Mouse (Mus musculus): ENCODE data around the gene Iqsec1. TPM values are rescaled to one million over a fixed set of nuclear protein-coding genes. Genes with fewer than 3 reads are reported as not detected.

Iqsec1 gene
- polyA plus RNA-seq, 1 experiment from 2014 or later, result 17.4 TPM

DNA sequence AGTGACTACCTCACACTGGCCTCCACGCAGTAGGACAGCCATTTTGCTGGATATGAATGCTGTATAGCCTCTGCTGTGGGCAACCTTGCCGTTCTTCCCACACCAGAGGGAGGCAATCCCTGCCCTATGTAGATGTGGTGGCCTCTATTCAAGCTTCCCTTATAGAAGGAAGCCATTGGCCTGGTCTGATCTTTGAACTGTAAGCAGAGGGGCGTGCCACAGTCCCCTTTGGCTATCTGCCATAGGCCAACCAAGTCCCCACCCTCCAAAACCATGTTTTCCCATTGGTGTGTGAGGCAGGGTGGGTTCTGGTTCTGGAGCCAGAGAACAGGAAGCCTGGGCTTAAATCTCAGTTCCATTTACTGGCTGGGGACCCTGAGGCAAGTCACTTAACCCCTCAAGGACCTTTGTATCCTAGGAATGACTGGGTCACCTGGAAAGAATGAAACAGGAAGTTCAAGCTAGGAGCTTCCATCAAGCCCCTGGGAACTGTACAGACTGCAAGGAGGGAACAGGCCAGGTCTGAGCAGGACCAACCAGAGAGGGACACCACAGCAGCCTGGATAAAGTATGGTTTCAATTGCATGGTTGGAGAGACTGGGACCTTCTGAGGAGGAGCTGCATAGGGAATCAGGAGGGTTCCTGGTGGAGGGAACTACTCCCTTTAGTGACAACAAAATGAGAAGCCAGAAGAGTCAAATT, 304.5 kb downstream of the Iqsec1 start:
- H3K27ac ChIP-seq (replicated peaks; ENCODE audit: low read depth, low read length), result peak overlapping the region; percentile 18; the same call in 1 of the 2 replicates
- 90% methylated on average over 3 of the region's 3 CpGs for WGBS
- H3K9ac ChIP-seq (ENCODE audit: low read depth, low read length), result no peak overlapping the region
- no peak overlapping the region for H3K4me2 ChIP-seq (ENCODE audit: low read depth, low read length)
- H3K9me3 ChIP-seq (ENCODE audit: control insufficient read depth, low read length), result no peaks in the 10 kb centered on the region
- ATAC-seq (ENCODE audit: low read depth), result no peak
- H3K4me1 ChIP-seq (ENCODE audit: control insufficient read depth, insufficient read depth, low read length), result peaks cover 11% of the 10 kb centered on the region; the same call in 1 of the 2 replicates
- no peaks in the 10 kb centered on the region for H3K27me3 ChIP-seq (replicated peaks; ENCODE audit: control insufficient read depth, insufficient read depth, low read length)
- DNase-seq (ENCODE audit: low spot score), result no peak
- peaks cover 45% of the 10 kb centered on the region for H3K36me3 ChIP-seq (ENCODE audit: control insufficient read depth, insufficient read depth, low read length)
- no peak overlapping the region for H3K4me3 ChIP-seq (ENCODE audit: low read depth, low read length)

GRCm38 (mm10) chr6:90680401-90680800, 308.1 kb downstream of the Iqsec1 start:
- WGBS, result 87% methylated on average over 12 of the region's 12 CpGs
- H3K27ac ChIP-seq (replicated peaks; ENCODE audit: low read depth, low read length), result no peak overlapping the region
- H3K9ac ChIP-seq (ENCODE audit: low read depth, low read length), result no peak overlapping the region
- no peak overlapping the region for H3K4me3 ChIP-seq (ENCODE audit: low read depth, low read length)
- DNase-seq (ENCODE audit: low spot score) (no peak), ATAC-seq (ENCODE audit: low read depth) (no peak)
- H3K36me3 ChIP-seq (ENCODE audit: control insufficient read depth, insufficient read depth, low read length), result peaks cover 62% of the 10 kb centered on the region
- H3K4me2 ChIP-seq (ENCODE audit: low read depth, low read length), result no peak overlapping the region
- H3K9me3 ChIP-seq (ENCODE audit: control insufficient read depth, low read length), result no peaks in the 10 kb centered on the region
- peaks cover 5% of the 10 kb centered on the region; the same call in 1 of the 2 replicates for H3K4me1 ChIP-seq (ENCODE audit: control insufficient read depth, insufficient read depth, low read length)
- H3K27me3 ChIP-seq (replicated peaks; ENCODE audit: control insufficient read depth, insufficient read depth, low read length), result no peaks in the 10 kb centered on the region

GRCm38 (mm10) chr6:90678759-90679158, 309.7 kb downstream of the Iqsec1 start:
- ATAC-seq (ENCODE audit: low read depth), result no peak
- no peak overlapping the region for H3K27ac ChIP-seq (replicated peaks; ENCODE audit: low read depth, low read length)

GRCm38 (mm10) chr6:90668693-90669092, 319.8 kb downstream of the Iqsec1 start:
- no peak overlapping the region for H3K4me2 ChIP-seq (ENCODE audit: low read depth, low read length)
- ATAC-seq (ENCODE audit: low read depth) (no peak), DNase-seq (ENCODE audit: low spot score) (no peak)
- no peak overlapping the region for H3K27ac ChIP-seq (replicated peaks; ENCODE audit: low read depth, low read length)
- peaks cover 98% of the 10 kb centered on the region for H3K36me3 ChIP-seq (ENCODE audit: control insufficient read depth, insufficient read depth, low read length)
- no peaks in the 10 kb centered on the region for H3K4me1 ChIP-seq (ENCODE audit: control insufficient read depth, insufficient read depth, low read length)
- no peak overlapping the region for H3K4me3 ChIP-seq (ENCODE audit: low read depth, low read length)
- no peaks in the 10 kb centered on the region for H3K27me3 ChIP-seq (replicated peaks; ENCODE audit: control insufficient read depth, insufficient read depth, low read length)
- WGBS, result 81% methylated on average over 9 of the region's 9 CpGs
- no peak overlapping the region for H3K9ac ChIP-seq (ENCODE audit: low read depth, low read length)
- H3K9me3 ChIP-seq (ENCODE audit: control insufficient read depth, low read length), result no peaks in the 10 kb centered on the region

More at GRCm38 (mm10) chr6:90678759-90679158, 309.7 kb downstream of the Iqsec1 start:
- Histone ChIP-seq H3K4me1 (ENCODE audit: control insufficient read depth, insufficient read depth, low read length) (no peaks in the 10 kb centered on the region), H3K9me3 (ENCODE audit: control insufficient read depth, low read length) (no peaks in the 10 kb centered on the region), H3K36me3 (ENCODE audit: control insufficient read depth, insufficient read depth, low read length) (peaks cover 78% of the 10 kb centered on the region), H3K4me3 (ENCODE audit: low read depth, low read length) (no peak overlapping the region), H3K4me2 (ENCODE audit: low read depth, low read length) (no peak overlapping the region), H3K27me3 (replicated peaks; ENCODE audit: control insufficient read depth, insufficient read depth, low read length) (no peaks in the 10 kb centered on the region), H3K9ac (ENCODE audit: low read depth, low read length) (no peak overlapping the region)
- DNase-seq (ENCODE audit: low spot score), result no peak
- WGBS, result 80% methylated on average over 4 of the region's 4 CpGs

- no peak overlapping the region for H3K9ac ChIP-seq (ENCODE audit: low read depth, low read length)
- no peaks in the 10 kb centered on the region for H3K4me1 ChIP-seq (ENCODE audit: control insufficient read depth, insufficient read depth, low read length)
- H3K27me3 ChIP-seq (replicated peaks; ENCODE audit: control insufficient read depth, insufficient read depth, low read length), result no peaks in the 10 kb centered on the region
- no peaks in the 10 kb centered on the region for H3K9me3 ChIP-seq (ENCODE audit: control insufficient read depth, low read length)
- H3K27ac ChIP-seq (replicated peaks; ENCODE audit: low read depth, low read length), result no peak overlapping the region
- 83% methylated on average over 11 of the region's 11 CpGs for WGBS
- H3K4me3 ChIP-seq (ENCODE audit: low read depth, low read length), result no peak overlapping the region
- peaks cover 78% of the 10 kb centered on the region for H3K36me3 ChIP-seq (ENCODE audit: control insufficient read depth, insufficient read depth, low read length)
- ATAC-seq (ENCODE audit: low read depth) (no peak), DNase-seq (ENCODE audit: low spot score) (no peak)
- H3K4me2 ChIP-seq (ENCODE audit: low read depth, low read length), result no peak overlapping the region
Observed at GRCm38 (mm10) chr6:90663736-90664135, 324.7 kb downstream of the Iqsec1 start.

DNA sequence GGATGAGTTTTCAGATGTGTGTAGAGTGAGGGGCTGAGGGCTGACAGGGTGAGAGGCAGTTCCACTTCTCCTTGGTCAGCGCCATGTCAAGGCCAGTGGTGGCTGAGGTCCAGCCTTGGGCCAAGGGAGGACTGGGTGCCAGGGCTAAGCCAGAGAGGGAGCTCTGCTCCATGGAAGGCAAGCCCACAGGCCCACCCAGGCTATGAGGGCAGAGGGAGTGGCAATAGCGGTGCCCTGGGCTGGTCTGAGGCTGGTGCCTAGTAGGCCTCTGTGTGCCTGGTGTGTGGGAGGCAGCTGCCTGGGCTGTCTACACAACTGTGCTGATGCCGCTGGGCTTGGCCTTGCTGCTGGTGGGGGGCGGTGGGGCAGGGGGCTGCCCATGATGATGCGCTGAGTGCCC, 326.3 kb downstream of the Iqsec1 start:
- Histone ChIP-seq H3K36me3 (ENCODE audit: control insufficient read depth, insufficient read depth, low read length) (peaks cover 62% of the 10 kb centered on the region), H3K9ac (ENCODE audit: low read depth, low read length) (no peak overlapping the region), H3K27ac (replicated peaks; ENCODE audit: low read depth, low read length) (no peak overlapping the region), H3K4me2 (ENCODE audit: low read depth, low read length) (no peak overlapping the region), H3K27me3 (replicated peaks; ENCODE audit: control insufficient read depth, insufficient read depth, low read length) (no peaks in the 10 kb centered on the region), H3K4me3 (ENCODE audit: low read depth, low read length) (no peak overlapping the region), H3K9me3 (ENCODE audit: control insufficient read depth, low read length) (no peaks in the 10 kb centered on the region), H3K4me1 (ENCODE audit: control insufficient read depth, insufficient read depth, low read length) (no peaks in the 10 kb centered on the region)
- 96% methylated on average over 3 of the region's 5 CpGs for WGBS
- no peak for DNase-seq (ENCODE audit: low spot score)
- ATAC-seq (ENCODE audit: low read depth), result no peak

DNA sequence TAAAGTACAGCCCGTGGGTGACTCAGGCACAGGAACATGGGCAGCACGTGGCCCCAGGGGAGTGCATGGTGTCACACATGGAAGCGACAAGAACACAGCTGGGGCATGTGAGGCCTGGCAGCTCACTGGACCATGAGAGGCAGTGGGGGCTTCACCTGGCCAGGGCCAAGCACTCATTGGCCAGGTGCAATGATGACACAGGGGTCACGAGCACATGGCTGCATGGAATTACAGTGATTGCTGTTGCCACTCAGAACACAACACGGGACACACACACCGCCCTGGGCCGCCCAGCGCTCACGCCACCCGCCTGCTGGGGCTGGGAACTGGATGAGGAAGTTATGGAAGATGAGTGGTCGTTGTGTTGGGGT, 327.5 kb downstream of the Iqsec1 start:
- Histone ChIP-seq H3K27ac (replicated peaks; ENCODE audit: low read depth, low read length) (no peak overlapping the region; the same call in 1 of the 2 replicates), H3K4me1 (ENCODE audit: control insufficient read depth, insufficient read depth, low read length) (no peaks in the 10 kb centered on the region), H3K4me2 (ENCODE audit: low read depth, low read length) (no peak overlapping the region), H3K36me3 (ENCODE audit: control insufficient read depth, insufficient read depth, low read length) (peaks cover 50% of the 10 kb centered on the region), H3K9ac (ENCODE audit: low read depth, low read length) (no peak overlapping the region), H3K9me3 (ENCODE audit: control insufficient read depth, low read length) (no peaks in the 10 kb centered on the region), H3K4me3 (ENCODE audit: low read depth, low read length) (no peak overlapping the region), H3K27me3 (replicated peaks; ENCODE audit: control insufficient read depth, insufficient read depth, low read length) (no peaks in the 10 kb centered on the region)
- 84% methylated on average over 11 of the region's 11 CpGs for WGBS
- ATAC-seq (ENCODE audit: low read depth), result no peak
- no peak for DNase-seq (ENCODE audit: low spot score)

GRCm38 (mm10) chr6:90660398-90661028, 328.0 kb downstream of the Iqsec1 start:
- no peak overlapping the region for H3K9ac ChIP-seq (ENCODE audit: low read depth, low read length)
- no peaks in the 10 kb centered on the region for H3K27me3 ChIP-seq (replicated peaks; ENCODE audit: control insufficient read depth, insufficient read depth, low read length)
- WGBS, result 86% methylated on average over 18 of the region's 20 CpGs
- H3K4me3 ChIP-seq (ENCODE audit: low read depth, low read length), result no peak overlapping the region
- no peak overlapping the region; the same call in 1 of the 2 replicates for H3K27ac ChIP-seq (replicated peaks; ENCODE audit: low read depth, low read length)
- no peak overlapping the region for H3K4me2 ChIP-seq (ENCODE audit: low read depth, low read length)
- peaks cover 45% of the 10 kb centered on the region for H3K36me3 ChIP-seq (ENCODE audit: control insufficient read depth, insufficient read depth, low read length)
- DNase-seq (ENCODE audit: low spot score), result no peak
- no peaks in the 10 kb centered on the region for H3K4me1 ChIP-seq (ENCODE audit: control insufficient read depth, insufficient read depth, low read length)
- no peaks in the 10 kb centered on the region for H3K9me3 ChIP-seq (ENCODE audit: control insufficient read depth, low read length)
- no peak for ATAC-seq (ENCODE audit: low read depth)

- H3K4me2 ChIP-seq (ENCODE audit: low read depth, low read length), result no peak overlapping the region
- no peaks in the 10 kb centered on the region for H3K9me3 ChIP-seq (ENCODE audit: control insufficient read depth, low read length)
- 58% methylated on average over 2 of the region's 2 CpGs for WGBS
- no peak overlapping the region for H3K4me3 ChIP-seq (ENCODE audit: low read depth, low read length)
- H3K27ac ChIP-seq (replicated peaks; ENCODE audit: low read depth, low read length), result no peak overlapping the region
- no peaks in the 10 kb centered on the region for H3K27me3 ChIP-seq (replicated peaks; ENCODE audit: control insufficient read depth, insufficient read depth, low read length)
- DNase-seq (ENCODE audit: low spot score) (no peak), ATAC-seq (ENCODE audit: low read depth) (no peak)
- no peaks in the 10 kb centered on the region for H3K4me1 ChIP-seq (ENCODE audit: control insufficient read depth, insufficient read depth, low read length)
- peaks cover 39% of the 10 kb centered on the region for H3K36me3 ChIP-seq (ENCODE audit: control insufficient read depth, insufficient read depth, low read length)
- H3K9ac ChIP-seq (ENCODE audit: low read depth, low read length), result no peak overlapping the region
Observed at GRCm38 (mm10) chr6:90659913-90660312, 328.6 kb downstream of the Iqsec1 start.

Measured in embryonic facial prominence, embryonic 14.5 days (tissue).